Mouse (Mus musculus): Measurements from ENCODE around the gene 2810408A11Rik.
"Not testable (repeated sequence)": the region's sequence is repeated elsewhere in the genome, so short reads cannot be mapped to it uniquely, and the experiment has no call there.

2810408A11Rik gene

DNA sequence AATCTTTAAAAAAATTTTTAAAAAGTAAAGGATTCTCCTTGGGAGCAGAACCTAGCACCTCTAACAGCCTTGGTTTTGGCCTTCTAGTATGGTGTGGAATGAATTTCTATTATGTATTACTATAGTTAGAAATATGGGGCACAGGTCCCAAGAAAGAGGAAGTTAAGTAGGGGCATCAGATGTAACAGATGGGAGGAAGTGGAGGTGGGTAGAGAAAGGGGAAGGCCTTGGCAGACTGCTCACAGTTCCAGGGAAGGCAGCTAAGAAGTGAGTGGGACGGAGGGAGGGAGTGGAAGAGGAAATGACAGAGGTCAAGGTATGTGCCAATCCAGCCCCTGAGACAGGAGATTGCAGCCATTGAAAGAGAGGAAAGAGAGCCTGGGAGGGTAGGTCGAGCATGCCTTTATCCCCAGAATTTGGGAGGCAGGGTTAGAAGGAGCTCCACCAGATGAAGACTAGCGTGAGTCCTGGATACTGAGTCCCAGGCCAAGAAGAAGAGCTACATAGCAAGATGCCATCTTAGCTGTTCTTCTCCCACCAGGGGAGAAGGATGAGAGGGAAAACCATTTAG is 30.3 kb upstream of the 2810408A11Rik start:
- no peak for DNase-seq (ENCODE audit: low spot score)

DNA sequence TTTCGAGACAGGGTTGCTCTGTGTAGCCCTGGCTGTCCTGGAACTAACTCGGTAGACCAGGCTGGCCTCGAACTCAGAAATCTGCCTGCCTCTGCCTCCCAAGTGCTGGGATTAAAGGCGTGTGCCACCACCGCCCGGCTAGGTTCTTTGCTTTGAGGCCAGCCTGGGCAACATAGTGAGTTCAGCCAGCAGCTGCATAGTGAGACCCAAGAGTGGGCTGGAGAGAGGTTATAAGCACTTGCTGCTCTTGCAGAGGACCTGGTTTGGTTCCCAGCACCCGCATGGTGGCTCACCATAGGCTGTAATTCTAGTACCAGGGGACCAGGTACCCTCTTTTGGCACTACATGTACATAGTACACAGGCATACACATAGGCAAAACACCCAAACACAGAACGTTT is 29.4 kb upstream of the 2810408A11Rik start:
- not testable (repeated sequence) for DNase-seq (ENCODE audit: low spot score)

DNA sequence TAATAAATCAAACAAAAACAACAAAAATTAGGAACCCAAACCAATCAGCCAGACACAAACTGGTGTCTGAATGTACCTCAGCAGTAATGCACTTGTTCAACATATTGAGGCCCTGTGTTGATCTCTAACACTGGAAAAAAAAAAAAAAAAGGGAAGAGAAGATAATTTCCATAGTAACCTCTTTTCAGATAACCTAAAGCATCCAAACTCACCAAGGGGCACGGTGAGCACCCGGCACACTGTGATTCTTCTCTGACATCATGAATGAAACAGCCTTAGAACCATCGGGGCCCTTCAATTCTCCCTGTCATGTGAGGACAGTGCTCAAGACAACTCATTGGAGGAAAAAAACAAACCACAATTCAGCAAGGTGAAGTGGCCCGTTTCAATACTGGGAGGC is 28.9 kb upstream of the 2810408A11Rik start:
- no peak for DNase-seq (ENCODE audit: low spot score)

DNA sequence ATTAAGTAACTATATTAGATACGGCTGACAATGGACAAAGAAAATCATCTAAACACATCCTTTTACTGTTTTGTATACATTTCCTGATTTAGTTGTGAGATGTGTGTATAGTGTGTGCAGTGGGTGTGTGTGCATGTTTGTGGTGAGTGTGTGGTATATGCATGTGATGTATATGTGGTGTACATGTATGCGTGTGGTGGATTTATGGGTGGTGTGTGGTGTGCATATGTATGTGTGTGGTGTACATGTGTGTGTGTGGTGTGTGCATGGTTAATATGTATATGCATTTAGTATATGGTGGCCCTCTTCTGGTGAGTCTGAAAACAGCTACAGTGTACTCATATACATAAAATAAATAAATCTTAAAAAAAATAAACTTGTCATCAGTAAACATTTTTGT is 26.7 kb upstream of the 2810408A11Rik start:
- no peak for DNase-seq (ENCODE audit: low spot score)

DNA sequence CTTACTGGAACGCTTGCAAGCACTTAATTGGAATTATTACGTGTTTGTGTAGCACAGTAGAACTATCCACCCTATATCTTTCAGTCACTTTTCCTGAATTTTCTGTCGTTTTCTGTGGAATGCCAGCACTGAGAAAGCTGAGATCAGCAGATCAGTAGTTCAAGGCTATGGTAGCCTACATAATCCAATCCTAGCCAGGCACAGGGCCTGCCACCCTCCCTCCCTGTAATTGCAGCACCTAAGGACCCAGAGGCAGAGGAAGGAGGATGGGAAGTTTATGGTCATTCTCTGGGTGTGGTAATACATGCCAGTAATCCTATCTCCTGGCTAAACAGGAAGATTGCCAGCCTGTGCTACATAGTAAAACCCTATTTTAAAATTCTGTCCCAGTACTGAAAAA is 22.0 kb upstream of the 2810408A11Rik start:
- DNase-seq (ENCODE audit: low spot score) = no peak

DNA sequence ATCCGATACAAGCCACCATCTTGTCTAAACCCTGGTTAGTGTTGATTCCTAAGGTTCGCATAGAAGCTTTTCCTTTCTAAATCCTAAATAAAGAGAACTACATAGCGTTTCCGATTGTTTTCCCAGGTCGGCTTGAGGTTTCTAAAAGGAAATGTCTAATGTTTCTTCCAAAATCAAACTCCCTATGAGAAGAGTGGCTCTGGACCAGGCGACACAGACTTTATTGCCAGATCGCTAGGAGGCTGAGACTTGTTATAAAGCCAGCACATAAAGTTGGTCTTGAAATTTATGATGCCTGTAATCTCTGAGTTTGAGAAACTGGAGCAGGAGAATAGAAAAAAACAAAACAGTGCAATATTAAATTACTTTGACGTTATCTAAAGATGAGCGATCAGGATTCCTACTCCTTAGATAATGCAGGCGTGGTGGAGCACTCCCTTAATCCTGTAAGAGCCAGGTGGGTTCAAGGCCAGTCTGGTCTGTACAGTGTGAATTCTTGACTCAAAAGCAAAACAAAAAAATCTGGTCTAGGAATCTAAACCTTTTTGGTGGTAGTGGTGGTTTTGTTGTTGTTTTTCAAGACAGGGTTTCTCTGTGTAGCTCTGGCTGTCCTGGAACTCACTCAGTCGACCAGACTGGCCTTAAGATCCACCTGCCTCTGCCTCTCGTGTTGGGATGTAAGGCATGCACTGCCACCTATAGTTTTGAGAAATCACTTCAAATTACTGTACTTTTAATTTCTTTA is 21.4 kb upstream of the 2810408A11Rik start:
- DNase-seq (ENCODE audit: low spot score) = no peak

DNA sequence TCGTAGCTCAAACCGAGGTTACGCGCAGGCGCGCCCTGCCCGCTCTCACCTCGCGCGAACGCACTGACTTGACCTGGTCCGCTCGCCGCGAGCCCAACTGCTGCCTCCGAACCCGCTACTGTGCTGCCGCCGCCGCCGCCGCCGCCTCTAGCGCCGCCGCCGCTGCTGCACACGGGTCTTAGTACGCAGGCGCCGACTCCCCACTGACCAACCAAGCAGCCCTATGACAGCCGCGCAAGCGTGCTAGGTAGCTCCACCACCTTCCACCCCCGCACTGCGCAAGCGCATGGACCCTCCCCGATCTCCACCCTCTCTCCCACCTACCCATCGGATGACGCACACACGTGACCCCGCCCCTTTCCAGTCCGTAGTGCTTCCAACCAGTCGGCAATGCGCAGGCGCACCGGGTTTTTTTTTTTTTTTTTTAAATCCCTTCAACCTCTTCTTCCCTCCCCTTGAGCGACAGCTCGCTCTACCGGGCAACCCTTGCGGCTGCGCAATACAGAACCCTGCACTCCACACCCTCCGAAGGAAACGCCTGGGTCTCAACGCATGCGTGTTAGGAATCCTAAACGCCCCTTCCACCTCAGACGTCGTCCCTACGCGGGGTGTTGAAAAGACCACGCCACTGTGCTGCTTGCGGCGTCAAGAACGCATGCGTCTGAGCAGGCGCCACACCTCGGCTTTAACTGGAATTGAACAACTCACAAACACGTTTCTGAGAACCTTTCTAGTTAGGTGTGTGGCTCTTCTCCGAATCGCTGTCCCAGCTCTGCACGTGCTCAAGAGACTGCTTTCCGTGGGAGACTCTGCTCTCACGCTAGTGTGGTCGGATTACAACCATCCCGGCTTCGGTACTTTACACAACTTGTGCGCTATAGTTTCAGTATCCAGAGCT is 20.6 kb upstream of the 2810408A11Rik start, which contains the start of gene Eif5a:
Eif5a (minus strand) TSS at position 845 of the 898 bp plus-strand sequence.
- DNase-seq (ENCODE audit: low spot score) = peak; percentile 100

DNA sequence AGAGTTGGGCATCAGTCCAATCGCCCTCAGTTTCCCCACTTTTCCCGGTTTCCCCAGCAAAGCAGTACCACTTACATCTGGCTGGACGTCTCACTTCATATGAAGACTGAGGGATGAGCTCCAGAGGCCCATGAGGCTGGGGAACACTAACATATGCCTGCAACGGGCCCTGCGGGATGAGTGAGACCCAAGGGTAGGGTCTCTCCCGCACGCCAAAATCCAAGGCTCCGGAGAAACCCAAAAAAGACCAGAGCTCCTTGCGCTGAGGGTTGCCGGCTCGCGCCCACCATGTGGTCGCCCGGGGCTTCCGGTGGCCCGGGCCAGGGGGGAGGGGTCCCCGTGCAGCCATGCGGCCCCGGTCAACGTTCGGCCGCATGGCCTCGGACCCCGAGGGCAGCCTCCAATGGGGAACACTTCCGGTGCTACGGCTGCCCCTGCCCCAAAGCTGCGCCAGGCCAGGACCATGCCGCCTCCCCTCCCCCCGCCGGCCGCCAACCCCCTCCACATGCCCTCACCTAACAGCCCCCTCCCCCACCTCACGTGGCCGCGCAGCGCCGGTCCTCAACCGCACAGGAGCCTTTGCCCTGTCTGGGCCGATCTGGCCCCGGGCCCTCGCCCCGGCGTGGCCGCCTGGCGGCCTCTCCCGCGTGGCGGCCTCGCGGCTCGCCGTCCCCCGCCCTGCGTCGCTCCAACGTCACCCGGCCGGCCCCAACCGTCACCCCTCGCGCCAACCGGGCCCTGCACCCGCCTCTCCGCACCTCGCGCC is 19.7 kb upstream of the 2810408A11Rik start:
- peak; percentile 27 for DNase-seq (ENCODE audit: low spot score)

DNA sequence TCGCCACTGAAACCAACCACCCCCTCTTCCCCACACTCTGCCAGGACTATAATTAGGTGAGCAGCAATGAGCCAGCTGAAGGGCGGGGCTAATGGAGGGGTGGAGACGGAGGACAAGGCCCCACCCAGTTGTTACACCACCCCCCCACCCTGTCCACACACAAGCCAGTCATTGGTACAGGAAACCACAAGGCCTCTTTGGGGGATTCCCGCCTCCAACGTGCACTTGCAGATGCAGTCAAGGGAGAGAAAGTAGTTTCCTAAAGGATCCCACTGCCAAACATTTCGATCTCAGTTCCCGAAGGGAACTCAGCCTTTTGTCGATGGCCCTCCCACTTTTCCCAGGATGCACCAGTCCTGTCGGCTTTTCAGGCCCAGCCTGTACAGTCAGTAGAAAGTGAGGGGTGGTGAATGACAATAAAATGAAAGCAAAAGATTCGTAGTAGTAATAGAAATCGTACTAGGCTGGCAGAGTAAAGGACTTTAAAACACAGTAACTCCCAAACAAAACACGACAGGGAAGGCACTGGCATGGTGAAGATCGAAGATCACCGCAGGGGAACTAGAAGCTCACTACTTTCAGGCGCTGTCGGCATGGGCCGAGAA is 19.0 kb upstream of the 2810408A11Rik start:
- peak; percentile 65 for DNase-seq (ENCODE audit: low spot score)

DNA sequence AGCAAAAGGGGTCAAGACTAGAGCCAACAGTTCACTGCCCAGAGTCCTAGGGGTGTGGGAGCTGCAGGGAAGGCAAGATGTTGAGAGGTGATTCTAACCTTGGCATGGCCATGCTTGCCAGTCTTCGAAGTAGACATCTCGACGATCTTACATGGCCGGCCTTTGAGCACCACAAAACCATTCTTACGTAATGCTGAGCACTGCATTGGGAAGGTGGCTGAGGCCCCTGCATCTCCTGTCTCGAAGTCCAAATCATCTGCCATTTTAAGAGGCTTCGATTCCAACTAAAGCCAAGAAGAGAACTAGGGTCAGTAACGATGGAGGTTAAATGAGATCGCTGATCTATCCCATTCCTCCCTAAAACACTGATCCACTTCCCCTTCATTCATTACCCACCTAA is 18.3 kb upstream of the 2810408A11Rik start:
- DNase-seq (ENCODE audit: low spot score) = no peak

DNA sequence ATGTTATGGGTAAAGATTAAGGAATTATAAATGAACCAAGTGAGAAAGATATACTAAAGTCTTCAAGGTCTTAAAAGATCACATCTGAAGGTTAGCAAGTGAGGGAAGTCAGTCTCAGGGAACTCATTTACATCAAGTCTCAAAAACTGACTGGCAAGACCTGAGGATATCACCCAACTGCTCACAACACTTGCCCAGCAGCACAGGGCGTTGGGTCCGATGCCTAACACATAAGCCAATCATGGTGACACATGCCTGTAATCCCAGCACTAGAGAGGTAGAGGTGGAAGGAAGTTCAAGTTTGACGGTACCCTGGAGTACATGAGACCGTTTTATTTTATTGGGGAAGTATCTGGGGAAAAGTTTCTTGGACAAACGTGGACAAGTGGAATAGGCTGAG is 17.3 kb upstream of the 2810408A11Rik start:
- DNase-seq (ENCODE audit: low spot score) = no peak

DNA sequence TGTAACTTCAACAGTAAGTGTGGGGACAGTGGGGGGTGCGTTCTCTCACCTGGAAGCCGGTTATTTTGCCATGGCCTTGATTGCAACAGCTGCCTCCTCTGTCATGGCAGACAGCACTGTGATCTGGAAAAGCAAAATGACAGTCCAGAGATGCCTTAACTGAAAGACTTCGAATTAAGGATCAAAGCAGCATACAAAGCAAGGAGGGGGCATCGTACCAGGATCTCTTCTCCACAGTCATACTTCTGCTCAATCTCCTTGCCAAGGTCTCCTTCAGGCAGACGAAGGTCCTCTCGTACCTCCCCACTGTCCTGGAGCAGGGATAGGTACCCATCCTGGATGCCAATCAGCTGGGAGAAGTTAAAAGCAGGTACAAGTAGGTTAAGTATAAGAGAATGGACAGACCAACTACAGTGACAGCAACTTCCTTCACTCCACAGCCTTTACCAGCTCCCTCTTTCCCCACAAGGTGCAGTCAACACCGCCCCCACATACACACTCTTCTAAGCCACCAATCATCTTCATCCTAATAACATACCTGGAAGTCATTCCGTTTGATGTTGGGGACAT is 16.7 kb upstream of the 2810408A11Rik start:
- DNase-seq (ENCODE audit: low spot score) = no peak

DNA sequence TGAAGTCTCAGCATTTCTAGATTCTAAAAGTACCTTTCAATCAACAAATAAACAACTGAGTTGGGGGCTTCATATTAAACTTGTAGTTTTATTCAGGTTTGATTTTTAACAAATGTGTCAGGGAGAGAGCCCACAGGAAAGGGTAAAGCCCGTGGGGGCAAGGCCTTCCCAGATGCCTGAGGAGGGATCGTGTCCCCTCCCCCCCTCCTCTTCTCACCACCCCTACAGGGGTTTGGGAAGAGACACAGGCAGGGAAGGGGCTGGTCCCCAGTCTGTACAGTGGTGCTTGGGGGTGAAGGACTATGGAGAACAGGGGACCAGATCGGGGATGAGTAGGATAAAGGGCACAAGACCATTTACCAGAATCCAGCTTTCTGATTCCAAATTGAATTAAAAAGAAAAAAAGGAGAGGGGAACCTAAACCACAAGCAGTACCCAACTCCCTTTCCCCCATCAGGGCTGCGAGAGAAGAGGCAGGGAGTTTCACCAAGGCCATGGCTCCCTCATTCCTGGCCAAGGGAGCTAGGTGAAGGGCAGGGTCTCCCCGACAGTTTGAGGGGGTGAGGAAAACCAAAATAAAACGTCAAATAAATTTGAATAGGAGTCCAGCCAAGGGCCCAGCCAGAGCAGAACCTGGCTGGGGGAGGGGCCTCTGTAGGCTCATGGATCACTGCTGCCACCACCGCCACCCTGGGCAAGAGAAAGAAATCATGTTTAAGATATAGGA is 16.0 kb upstream of the 2810408A11Rik start:
- DNase-seq (ENCODE audit: low spot score) = not testable (repeated sequence)

DNA sequence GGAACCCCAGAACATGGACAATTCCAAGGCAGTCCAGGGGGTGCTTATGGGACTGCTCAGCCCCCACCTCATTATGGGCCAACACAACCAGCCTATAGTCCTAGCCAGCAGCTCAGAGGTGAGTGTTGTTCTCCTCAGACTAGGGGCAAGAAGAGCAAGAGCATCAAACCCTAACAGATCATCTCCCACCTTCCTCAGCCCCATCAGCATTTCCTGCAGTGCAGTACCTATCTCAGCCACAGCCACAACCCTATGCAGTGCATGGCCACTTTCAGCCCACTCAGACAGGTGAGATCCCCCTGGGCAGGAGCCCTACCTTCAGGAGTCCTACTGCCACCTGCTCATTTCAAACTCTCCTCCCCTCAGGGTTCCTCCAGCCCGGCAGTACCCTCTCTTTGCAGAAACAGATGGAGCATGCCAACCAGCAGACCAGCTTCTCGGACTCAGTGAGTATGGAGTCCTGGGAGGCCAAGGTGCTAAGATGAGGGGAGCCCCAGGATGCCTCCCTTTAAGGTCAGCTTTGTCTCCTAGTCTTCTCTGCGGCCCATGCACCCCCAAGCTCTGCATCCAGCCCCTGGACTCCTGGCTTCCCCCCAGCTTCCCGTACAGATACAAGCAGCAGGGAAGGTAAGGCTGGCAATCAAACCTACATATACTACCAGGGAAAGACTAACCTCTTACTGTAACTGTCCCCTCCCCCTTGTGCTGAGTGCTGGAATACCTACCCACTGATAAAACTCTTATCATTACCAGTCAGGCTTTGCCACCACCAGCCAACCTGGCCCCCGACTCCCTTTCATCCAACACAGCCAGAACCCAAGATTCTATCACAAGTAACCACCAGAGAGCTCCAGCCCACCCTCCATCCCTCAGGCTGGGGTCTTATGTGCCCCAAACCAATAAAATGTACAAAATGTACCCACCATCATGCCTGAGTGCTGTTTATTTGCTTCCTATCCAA is 15.2 kb upstream of the 2810408A11Rik start:
- no peak for DNase-seq (ENCODE audit: low spot score)

DNA sequence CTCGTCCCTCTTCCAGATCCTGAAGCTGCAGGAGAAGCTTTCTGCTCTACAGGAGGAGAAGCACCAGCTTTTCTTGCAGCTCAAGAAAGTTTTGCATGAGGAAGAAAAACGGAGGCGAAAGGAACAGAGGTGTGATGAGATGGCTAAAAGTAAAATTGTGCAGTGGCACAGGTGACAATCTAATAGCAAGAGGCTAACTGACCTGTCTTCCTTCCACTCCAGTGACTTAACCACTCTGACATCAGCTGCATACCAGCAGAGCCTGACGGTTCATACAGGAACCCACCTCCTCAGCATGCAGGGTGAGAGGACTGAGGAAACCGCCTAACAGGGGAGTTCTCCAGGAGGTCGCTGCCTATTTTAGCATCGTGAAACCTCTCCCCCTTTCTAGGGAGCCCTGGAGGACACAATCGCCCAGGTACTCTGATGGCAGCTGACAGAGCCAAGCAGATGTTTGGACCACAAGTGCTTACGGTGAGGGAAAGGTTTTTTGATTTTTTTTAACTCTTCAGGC is 14.2 kb upstream of the 2810408A11Rik start:
- DNase-seq (ENCODE audit: low spot score) = no peak

DNA sequence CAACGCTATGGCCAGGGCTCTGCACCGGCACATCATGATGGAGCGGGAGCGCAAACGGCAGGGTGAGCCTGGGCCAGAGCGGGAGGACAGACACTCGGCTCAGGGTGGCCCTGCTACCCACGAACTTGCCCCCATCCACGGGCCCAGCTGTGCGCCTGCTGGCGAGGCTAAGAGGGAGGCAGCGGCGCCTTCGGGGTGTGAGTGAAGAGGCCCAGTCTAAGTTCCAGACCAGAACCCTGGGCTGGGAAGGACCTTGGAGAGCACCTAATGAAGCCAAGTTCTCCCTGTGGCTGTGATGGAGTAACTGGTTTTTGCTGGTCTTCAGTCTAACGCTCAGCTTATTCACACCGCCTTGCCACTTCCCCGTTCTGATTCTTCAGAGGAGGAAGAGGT is 13.6 kb upstream of the 2810408A11Rik start:
- no peak for DNase-seq (ENCODE audit: low spot score)

DNA sequence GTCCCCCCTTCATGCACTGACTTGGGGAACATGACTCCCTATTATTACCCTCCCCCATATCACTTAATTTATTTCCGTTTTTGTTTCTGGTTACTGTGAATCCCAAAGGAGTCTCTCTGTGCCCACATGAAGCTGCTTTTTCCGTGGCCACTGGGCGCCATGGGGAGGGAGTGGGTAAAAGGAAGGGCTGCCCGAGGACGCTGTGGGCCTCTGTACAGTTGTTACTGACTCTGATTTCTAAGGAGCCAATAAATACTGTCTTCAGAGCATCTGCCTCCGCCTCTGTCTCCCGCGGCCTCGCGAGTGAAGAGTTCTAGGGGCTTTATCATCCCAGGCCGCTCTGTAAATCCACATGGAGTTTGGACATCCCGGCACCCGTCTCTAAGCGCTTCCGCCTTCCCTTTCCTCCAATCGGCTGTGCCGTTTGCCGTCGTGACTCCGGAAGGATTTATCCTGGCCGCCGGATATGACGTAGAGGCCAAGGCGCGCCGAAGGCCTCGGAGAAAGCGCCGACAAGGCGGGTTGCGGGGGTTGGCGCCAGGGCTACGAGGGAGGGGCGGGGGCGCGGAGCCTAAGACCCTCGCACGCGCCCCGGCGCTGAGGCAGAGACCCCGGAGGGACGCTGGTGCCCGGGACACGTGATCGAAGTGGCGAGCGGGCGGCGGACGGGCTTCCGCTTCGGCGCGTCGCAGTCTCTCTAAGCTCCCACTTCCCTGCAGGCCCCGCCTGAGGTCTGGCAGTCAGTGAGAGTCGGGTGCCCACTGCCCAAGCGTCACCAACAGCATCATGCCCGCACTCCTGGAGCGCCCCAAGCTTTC is 13.0 kb upstream of the 2810408A11Rik start, which contains the start of gene Gps2:
Gps2 (plus strand) TSS at position 335 of the 818 bp plus-strand sequence.
- DNase-seq (ENCODE audit: low spot score) = peak; percentile 89
